Mouse (Mus musculus) layer of hippocampus, postnatal 36 days (tissue): ENCODE measurements at regions not wholly inside any gene's neighbourhood (a gene's known extent, or its start where the extent isn't known, plus 50 kb on each side); places are given as distances from the start of the nearest gene placed in this dataset.

Experiments
- DNase-seq, 2 experiments: peaks; one replicate each; pipeline ENCODE4 v3.0.0; 2022

GRCm38 (mm10) chr14:99366281-99366987 is 67.9 kb downstream of the Klf5 start:
- DNase-seq, result no peak

GRCm38 (mm10) chr14:99366996-99367555 is 68.6 kb downstream of the Klf5 start:
- DNase-seq, result no peak

DNA sequence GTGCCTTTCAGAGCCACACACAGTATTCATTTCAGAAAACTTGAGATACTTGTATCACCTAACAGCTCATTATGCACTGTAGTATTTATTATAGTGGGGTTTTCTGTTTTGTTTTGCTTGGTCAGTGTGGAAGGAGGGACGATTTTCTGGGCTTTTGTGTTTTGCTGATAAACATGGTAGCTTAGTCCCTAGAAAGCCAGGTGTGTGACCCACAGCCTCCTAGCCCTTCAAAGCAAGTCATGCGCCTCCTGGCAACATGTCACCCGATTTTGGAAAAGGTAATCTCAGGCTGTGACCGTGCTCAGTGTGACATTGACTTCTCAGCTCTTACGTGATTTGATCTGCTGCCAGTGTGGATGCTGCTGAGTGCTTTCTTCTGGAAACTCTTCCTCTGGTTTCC is 70.9 kb downstream of the Klf5 start:
- DNase-seq, result no peak

DNA sequence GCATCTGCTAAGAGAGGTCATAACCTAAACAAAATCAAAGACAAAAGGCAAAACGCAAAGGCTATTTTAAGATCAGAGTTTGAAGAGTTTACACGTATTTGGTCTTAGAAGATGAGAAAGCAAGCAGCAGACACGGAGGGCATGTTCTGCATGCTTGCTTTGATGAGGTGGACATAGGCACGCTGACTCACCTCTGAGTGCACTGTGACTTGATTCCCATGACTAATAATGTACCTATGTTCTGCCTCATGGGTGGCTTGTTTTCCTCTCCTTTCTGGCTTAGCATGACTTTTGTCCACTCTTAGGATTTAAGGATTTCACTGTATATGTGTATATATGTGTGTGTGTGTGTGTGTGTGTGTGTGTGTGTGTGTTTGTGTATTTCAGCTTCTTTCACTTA is 75.2 kb downstream of the Klf5 start:
- DNase-seq, result no peak

- DNase-seq, result no peak
Measured at GRCm38 (mm10) chr14:99375040-99375610, 76.6 kb downstream of the Klf5 start.

- no peak for DNase-seq
Measured at GRCm38 (mm10) chr14:99376652-99377502, 78.4 kb downstream of the Klf5 start.

- DNase-seq, result no peak
Measured at GRCm38 (mm10) chr14:99381262-99382017, 82.9 kb downstream of the Klf5 start.

DNA sequence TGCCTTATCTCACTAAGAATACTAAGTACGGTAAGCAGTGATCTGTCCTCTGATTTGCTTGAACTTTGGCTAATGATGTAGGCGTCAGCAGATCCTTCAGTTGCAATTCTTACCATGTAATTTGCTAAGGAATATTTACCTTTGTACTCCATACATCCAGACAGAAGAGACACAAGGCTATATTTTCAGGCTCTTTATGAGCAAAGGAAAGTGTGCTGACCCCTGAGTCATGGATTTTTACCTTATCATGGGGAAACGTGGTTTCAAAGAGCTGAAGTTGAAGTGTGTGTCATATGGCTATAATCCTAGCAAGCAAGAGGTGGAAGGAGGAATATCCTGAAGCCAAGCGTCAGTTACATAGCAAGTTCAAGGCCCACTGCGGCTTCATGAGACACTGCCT is 83.6 kb downstream of the Klf5 start:
- DNase-seq, result no peak

GRCm38 (mm10) chr14:99383170-99383569 is 84.7 kb downstream of the Klf5 start:
- no peak for DNase-seq

GRCm38 (mm10) chr14:99387581-99387980 is 89.1 kb downstream of the Klf5 start:
- no peak for DNase-seq

GRCm38 (mm10) chr14:99389306-99389705 is 90.8 kb downstream of the Klf5 start:
- no peak for DNase-seq

DNA sequence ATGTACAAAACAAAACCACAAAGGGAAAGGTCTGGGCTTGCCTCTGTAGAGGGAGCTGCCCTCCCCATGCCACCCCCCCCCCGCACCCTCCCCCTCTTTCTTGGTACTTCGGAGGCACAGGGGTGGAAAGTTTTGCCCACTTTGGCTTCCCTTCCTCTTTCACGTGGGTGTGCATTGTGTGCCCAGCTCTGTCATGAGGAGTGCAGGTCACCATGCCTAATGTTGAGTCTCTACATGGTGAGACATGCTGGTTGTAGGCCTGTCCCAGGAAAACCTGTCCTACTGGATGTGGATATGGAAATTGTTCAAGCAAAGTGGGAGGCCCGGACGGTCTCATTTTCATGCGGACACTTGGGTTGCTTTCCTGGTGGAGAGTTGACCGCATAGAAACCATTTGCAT is 93.2 kb downstream of the Klf5 start:
- no peak for DNase-seq

GRCm38 (mm10) chr14:99392813-99393212 is 94.3 kb downstream of the Klf5 start:
- no peak for DNase-seq

GRCm38 (mm10) chr14:99393611-99394010 is 95.1 kb downstream of the Klf5 start:
- no peak for DNase-seq

DNA sequence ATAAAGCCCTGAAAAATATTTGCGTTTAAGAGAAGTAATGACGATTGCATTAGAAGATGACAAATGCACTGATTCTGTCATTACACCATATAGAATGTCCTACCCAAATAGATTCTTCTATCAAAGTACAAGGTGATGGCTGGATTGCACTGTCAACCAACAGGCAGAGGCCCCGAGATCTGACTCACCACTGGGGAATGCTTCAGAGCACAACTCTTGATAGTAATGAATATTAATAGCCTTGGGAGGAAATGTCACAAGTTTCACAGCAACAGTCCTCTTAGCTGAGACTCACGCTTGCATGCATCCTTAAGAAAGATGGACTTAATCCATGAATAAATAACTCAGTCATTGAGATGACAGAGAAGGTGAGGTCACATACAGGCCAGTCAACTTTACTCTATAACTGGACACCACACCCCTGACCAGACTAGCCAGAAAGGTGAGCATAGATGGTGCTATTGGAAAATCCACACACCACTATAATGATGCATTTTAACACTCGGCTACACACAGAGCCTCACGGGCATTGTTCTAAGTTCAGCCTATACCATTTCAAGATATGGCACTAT is 104.8 kb downstream of the Klf5 start:
- no peak for DNase-seq

- DNase-seq, result no peak
Measured at GRCm38 (mm10) chr14:99405228-99405627, 106.7 kb downstream of the Klf5 start.

GRCm38 (mm10) chr14:99411835-99412234 is 113.3 kb downstream of the Klf5 start:
- DNase-seq, result no peak

- DNase-seq, result no peak
Measured at GRCm38 (mm10) chr14:99416169-99416568, 117.7 kb downstream of the Klf5 start.

DNA sequence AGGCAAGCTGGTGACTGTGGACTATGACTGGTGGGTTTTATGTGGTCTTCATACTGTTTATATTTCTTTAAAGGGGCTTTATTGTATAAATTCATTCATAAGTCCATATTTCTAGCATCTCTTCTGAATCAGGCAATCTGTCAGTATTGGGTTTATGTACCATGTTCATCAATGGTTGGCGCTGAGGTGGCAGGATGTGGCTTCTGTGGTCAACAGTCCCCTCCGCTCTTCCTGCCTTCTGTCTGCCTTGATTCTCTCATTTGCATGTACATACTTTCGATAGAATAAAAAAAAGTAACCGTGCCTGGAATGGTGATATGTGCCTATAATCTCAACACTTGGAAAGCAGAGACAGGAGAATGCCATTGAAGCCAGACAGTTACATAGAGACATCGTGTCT is 120.5 kb downstream of the Klf5 start:
- DNase-seq, result no peak

DNA sequence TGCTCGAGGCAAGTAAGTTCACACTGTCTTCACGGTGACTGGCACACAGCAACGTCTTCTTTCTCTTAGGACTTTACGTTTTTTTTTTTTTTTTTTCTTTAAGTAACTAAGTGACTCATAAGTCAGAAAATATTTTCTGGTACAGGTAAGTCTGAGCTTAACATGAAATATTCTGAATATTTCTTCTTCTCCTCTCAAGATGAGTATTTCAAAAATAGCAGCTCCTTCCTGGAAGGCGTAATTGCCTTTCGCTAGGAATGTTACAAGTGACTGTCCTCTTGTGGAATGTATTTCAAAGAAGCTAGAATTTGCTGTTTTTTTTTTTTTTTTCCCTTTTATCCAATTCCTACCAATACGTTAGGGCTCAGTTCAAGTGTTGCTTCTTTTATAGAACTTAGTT is 124.8 kb downstream of the Klf5 start:
- no peak for DNase-seq

DNA sequence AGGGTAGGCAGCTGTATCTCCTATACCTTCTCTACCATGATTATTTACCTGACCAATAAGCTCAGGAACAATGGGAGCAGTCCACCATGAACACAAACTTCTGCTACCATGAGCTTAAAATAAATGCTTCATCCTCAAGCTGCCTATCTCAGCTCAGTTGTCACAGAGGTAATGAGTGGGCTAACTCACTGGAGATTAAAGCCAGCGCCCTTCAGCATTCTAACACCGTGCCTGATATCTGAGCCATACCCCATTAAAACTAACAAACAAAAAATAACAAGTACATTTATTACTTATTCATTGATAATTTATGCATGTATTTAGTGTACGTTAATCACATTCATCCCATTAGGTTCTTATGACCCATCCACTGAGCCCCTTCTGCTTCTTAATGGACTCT is 128.6 kb downstream of the Klf5 start:
- no peak for DNase-seq

- DNase-seq, result no peak
Measured at GRCm38 (mm10) chr14:99430323-99430722, 131.8 kb downstream of the Klf5 start.
